Mouse (Mus musculus) kidney, embryonic 16.5 days (tissue): ENCODE results near the gene Stox2. TPM values are rescaled to one million over a fixed set of nuclear protein-coding genes. Genes with fewer than 3 reads are reported as not detected.

ENCODE experiments used
- ATAC-seq: fragments of 200-750 bp; cut with Nextera tagmentation; 2 replicates; pipeline ENCODE4 v1.8.0; 2017; ENCODE audit warnings: moderate TSS enrichment; ENCODE audit not compliant: low FRiP score, low TSS enrichment
- H3K27ac ChIP-seq: fragments of 300-500 bp; sonication (generic); 2 replicates; pipeline ENCODE4 v1.5.1; 2014; ENCODE audit warnings: low read length
- H3K27me3 ChIP-seq: fragments of 300-500 bp; sonication (generic); 2 replicates; pipeline ENCODE4 v1.6.1; 2014; ENCODE audit warnings: low read length, control low read depth, mixed read lengths; ENCODE audit not compliant: insufficient read depth
- H3K36me3 ChIP-seq: fragments of 300-500 bp; sonication (generic); 2 replicates; pipeline ENCODE4 v1.6.1; 2014; ENCODE audit warnings: low read length, control low read depth, mixed read lengths; ENCODE audit not compliant: insufficient read depth
- H3K4me1 ChIP-seq: fragments of 300-500 bp; sonication (generic); 2 replicates; pipeline ENCODE4 v1.6.1; 2014; ENCODE audit warnings: low read length, control low read depth, mixed read lengths; ENCODE audit not compliant: insufficient read depth
- H3K4me2 ChIP-seq: fragments of 300-500 bp; sonication (generic); replicated peaks from 2 replicates; pipeline ENCODE4 v1.6.1; 2014; ENCODE audit warnings: low read depth, low read length
- H3K4me3 ChIP-seq: fragments of 300-500 bp; sonication (generic); 2 replicates; pipeline ENCODE4 v1.5.1; 2014; ENCODE audit warnings: mild to moderate bottlenecking, low read length
- H3K9ac ChIP-seq: fragments of 300-500 bp; sonication (generic); replicated peaks from 2 replicates; pipeline ENCODE4 v1.6.1; 2014; ENCODE audit warnings: low read length
- H3K9me3 ChIP-seq: fragments of 300-500 bp; sonication (generic); 2 replicates; pipeline ENCODE4 v1.6.1; 2016; ENCODE audit warnings: low read length, control low read depth
- WGBS: fragments of 180-500 bp; shearing (Covaris S2); extraction: QIAGEN DNeasy Blood & Tissue Kit; methylation state at CpG from one replicate; pipeline ENCODE4 v1.1.7; 2014; 5-methylcytosine and 5-hydroxymethylcytosine counted together
- polyA plus RNA-seq: library from polyadenylated mRNA; unstranded; fragments of >200 nt; fragmentation: Nextera tagmentation; extraction: Ambion mirVana; gene quantifications from 2 replicates; pipeline ENCODE4 v1.2.1, GENCODE M21; 2015

Gene Stox2
- polyA plus RNA-seq, 1 experiment from 2014 or later, result 9.4 TPM

DNA sequence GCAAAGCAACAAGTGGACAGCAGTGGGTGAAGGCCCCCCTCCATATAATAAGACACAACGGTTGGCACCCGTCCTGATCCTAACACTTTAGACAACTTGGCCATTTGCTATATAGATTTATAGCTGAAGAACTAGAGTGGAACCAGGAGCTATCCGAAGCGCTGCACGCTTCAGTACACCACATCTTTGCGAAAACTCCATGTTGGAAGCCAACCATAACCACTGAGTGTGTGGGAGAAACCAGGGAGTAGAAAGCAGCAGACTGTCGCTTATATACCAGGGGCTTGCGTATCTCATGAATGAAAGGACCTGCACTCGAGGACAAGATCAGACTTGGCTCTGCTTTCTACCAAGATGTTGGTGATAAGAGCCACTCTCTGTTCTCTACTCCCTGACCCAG lies 234.0 kb downstream of the Stox2 start:
- H3K4me3 ChIP-seq, result no peak overlapping the region
- 43% methylated on average over 9 of the region's 9 CpGs for whole genome bisulfite sequencing
- no peaks in the 10 kb centered on the region; the same call in 1 of the 2 replicates for H3K4me1 ChIP-seq

DNA sequence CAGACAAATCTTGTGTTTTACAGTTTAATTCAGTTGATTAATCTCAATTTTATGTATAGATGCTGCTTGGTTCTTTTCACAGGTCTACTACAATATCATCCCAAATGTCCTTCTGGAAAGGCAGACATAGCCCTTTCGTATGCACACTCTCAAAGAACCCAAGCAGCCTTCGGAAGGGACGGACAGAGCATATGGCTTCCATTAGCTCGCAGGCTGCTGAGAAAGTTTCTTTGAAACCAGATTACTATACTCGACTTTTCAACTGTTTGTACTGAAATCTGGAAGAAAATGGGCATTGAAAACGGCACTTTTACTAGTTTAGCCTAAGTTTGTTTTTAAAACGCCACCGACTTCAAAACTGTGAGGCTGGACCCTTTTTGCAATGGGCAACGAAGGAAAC lies 234.9 kb downstream of the Stox2 start:
- H3K9me3 ChIP-seq, result no peaks in the 10 kb centered on the region
- ATAC-seq, result no peak
- no peak overlapping the region for H3K27ac ChIP-seq
- no peak overlapping the region for H3K9ac ChIP-seq
- no peak overlapping the region for H3K4me2 ChIP-seq
- no peak overlapping the region for H3K4me3 ChIP-seq
- H3K36me3 ChIP-seq, result no peaks in the 10 kb centered on the region
- WGBS, result 45% methylated on average over 9 of the region's 9 CpGs
- H3K4me1 ChIP-seq, result no peaks in the 10 kb centered on the region; the same call in 1 of the 2 replicates
- no peaks in the 10 kb centered on the region for H3K27me3 ChIP-seq

More for the DNA sequence above, 234.0 kb downstream of the Stox2 start:
- Histone ChIP-seq H3K27ac (no peak overlapping the region), H3K9ac (no peak overlapping the region), H3K4me2 (no peak overlapping the region), H3K27me3 (no peaks in the 10 kb centered on the region), H3K9me3 (no peaks in the 10 kb centered on the region), H3K36me3 (no peaks in the 10 kb centered on the region)
- peak; percentile 83; the same call in 1 of the 2 replicates for ATAC-seq

DNA sequence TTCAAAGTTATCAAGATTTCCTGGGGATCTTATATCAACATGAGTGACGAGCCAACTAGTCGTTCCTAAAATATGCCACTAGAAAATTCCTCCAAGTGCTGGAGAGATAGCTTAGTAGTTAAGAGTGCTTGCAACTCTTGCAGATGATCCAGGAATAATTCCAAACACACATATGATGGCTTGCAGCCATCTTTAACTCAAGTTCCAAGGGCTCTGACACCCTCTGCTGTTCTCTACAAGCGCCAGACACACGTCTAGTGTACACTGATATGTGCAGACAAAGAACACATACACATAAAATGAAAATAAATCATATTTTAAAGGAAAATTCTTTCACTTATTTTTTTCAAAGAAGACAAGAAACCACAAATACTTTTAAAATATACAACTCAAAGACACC lies 237.9 kb downstream of the Stox2 start:
- Histone ChIP-seq H3K4me1 (no peaks in the 10 kb centered on the region; the same call in 1 of the 2 replicates), H3K4me3 (no peak overlapping the region), H3K27me3 (no peaks in the 10 kb centered on the region), H3K9me3 (no peaks in the 10 kb centered on the region), H3K9ac (no peak overlapping the region), H3K27ac (no peak overlapping the region), H3K36me3 (no peaks in the 10 kb centered on the region), H3K4me2 (no peak overlapping the region)
- no peak for ATAC-seq
- 76% methylated on average over 4 of the region's 4 CpGs for WGBS

DNA sequence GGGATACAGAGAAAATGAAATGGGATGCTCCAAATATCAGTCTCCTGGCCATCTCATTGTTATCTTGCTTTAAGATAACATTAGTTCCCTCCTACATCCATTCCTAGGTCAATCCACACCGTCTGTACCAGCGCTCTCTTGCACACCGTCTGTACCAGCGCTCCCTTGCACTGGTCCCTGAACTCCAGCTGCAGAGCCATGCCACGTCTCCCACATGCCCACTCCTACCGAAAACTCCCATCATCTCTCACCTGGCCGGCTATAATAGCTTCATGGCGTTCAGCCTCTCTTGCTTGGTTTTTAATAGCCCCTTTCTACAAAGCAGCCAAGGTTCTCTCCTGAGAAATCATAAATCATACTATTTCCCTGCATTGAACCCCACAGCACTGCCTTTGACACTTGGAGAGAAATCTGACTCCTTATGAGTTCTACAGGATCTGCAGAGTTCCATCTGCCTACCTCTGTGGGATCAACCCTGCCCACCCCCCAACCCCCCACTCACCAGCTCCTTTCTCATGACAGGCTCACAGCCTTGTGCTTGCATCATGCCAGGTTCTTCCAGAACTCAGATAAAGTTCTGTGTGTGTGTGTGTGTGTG lies 239.4 kb downstream of the Stox2 start:
- H3K27me3 ChIP-seq, result no peaks in the 10 kb centered on the region
- no peaks in the 10 kb centered on the region for H3K36me3 ChIP-seq
- no peak for ATAC-seq
- no peaks in the 10 kb centered on the region for H3K9me3 ChIP-seq
- H3K4me1 ChIP-seq, result no peaks in the 10 kb centered on the region; the same call in 1 of the 2 replicates
- H3K4me3 ChIP-seq, result no peak overlapping the region
- no peak overlapping the region for H3K9ac ChIP-seq
- no peak overlapping the region for H3K27ac ChIP-seq
- WGBS, result 42% methylated on average over 8 of the region's 8 CpGs
- H3K4me2 ChIP-seq, result no peak overlapping the region

DNA sequence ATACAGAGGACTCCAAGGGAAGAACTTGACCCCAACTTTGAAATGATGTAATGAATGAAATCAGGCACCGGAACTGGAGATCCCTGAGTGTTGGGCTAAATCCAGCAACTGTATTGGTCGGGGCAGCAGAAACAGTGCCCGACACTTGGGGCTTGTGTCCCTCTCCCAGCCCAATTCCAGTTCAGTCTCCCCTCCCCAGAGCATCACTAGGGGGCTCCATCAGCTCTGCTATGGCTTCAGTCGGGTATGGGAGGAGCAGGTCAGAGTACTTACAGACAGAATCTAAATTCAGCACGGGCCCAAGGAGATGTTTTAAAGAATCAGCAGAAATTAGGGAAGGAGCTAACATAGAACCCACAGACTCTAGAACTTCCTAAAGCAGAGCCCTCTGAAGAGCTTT lies 240.7 kb downstream of the Stox2 start:
- H3K9ac ChIP-seq, result no peak overlapping the region
- no peak overlapping the region for H3K4me3 ChIP-seq
- 86% methylated on average over 5 of the region's 5 CpGs for WGBS
- no peaks in the 10 kb centered on the region for H3K9me3 ChIP-seq
- peaks cover 5% of the 10 kb centered on the region; the same call in 1 of the 2 replicates for H3K36me3 ChIP-seq
- H3K4me2 ChIP-seq, result no peak overlapping the region
- no peak for ATAC-seq
- H3K4me1 ChIP-seq, result no peaks in the 10 kb centered on the region
- no peaks in the 10 kb centered on the region for H3K27me3 ChIP-seq
- H3K27ac ChIP-seq, result no peak overlapping the region

DNA sequence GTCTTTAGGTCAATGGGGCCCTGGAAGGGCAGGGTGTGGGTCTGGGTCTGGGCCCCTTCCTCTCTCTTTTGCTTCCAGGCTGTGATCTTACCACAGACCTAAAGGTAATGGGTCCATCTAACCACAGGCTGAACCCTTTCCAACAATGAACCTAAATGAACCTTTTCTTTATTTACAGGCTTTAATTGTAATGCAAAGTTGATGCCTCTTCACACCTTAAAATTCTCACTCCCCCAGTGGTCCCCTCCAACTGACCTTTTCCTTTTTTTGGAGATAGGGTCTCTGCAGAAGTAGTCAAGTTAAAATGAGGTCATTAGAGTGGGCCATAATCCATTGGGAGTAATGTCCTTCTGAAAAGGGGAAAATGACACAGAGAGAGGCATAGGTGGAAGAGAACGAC lies 249.8 kb downstream of the Stox2 start:
- H3K4me1 ChIP-seq, result no peaks in the 10 kb centered on the region
- 80% methylated on average over 1 of the region's 1 CpGs for WGBS
- H3K9ac ChIP-seq, result no peak overlapping the region
- no peaks in the 10 kb centered on the region for H3K27me3 ChIP-seq
- no peak overlapping the region for H3K4me3 ChIP-seq
- peaks cover 37% of the 10 kb centered on the region for H3K36me3 ChIP-seq
- no peak for ATAC-seq
- no peak overlapping the region for H3K4me2 ChIP-seq
- peaks cover 11% of the 10 kb centered on the region; the same call in 1 of the 2 replicates for H3K9me3 ChIP-seq
- no peak overlapping the region for H3K27ac ChIP-seq

DNA sequence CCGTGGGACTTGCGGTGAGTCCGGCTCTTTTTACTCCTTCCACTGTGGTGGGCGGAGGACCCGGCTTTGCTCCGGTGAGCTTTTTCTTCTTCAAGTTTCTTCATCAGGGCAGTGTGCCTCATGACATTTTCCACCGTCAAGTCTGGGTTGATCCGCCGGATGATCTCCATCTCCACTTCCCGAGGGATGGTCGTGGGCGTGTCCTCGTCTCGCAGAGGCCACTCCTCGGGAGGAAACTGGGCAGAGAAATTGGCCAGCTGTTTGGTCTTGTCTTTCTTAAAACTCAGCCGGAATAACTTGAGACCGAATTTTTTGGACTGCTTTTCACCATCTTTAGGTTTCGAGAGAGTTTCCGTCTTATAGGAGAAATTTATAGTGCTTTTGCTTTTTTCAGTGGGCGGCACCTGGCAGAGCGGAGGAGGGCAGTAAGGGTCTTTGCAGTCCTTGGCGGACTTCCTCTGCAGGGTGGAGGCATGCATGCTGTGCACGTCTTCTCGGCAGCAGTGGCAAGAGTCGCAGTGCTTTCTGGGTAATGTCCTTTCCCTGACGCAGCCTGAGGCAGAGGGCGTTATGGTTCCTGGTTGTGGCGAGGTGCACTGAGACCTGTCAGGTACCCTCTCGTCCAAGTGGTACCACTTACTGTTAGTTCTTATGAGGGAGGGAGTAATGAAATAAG lies 252.7 kb downstream of the Stox2 start:
- Histone ChIP-seq H3K4me1 (no peaks in the 10 kb centered on the region), H3K9me3 (peaks cover 11% of the 10 kb centered on the region; the same call in 1 of the 2 replicates), H3K36me3 (peaks cover 32% of the 10 kb centered on the region), H3K9ac (no peak overlapping the region), H3K4me2 (no peak overlapping the region), H3K4me3 (no peak overlapping the region), H3K27me3 (no peaks in the 10 kb centered on the region), H3K27ac (no peak overlapping the region)
- ATAC-seq, result no peak
- WGBS, result 94% methylated on average over 29 of the region's 29 CpGs

DNA sequence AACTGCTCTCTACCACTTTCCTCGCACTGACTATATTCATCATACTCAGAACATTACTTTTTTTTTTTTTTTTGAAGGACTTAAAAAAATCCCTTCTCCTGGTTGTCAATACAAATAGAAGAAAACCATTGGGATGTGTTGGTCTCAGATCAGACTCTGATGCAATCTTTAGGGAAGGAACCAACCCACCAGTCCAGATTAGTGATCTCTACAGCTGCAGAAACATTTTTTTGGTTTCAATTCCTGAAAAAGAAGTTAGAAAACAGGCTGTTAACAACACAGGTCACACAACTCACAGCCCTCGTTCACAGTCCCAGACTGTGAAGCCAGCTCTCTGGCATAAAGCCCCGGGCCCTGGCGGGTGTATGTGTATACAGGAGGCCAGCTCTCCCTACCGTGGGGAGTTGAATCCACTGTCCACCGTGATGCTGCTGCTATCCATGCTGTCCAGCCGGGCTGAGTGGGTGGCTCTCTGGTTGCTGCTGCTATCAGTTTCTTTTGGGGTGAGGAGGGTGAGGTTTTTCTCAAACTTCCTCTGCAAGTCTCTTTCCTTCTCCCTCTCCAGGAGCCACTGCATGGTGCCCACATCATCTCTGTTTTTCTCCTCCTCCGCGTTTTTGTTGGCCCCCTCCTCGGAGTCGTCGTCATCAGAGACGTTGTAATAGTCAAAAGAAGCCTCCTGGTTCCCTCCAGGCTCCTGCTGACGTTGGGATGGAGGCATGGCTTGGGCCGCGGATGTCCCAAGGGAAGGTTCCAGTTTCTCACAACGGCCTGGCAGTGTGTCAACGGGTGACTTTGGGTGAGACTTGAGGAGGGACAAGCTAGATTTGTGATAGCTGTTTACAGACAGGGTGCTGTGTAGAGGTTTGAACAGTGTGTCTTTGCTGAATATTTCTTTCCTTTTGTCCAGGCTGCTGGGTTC lies 254.5 kb downstream of the Stox2 start:
- 95% methylated on average over 18 of the region's 18 CpGs for WGBS
- H3K4me1 ChIP-seq, result no peaks in the 10 kb centered on the region
- H3K27me3 ChIP-seq, result no peaks in the 10 kb centered on the region
- H3K9ac ChIP-seq, result no peak overlapping the region
- peaks cover 38% of the 10 kb centered on the region for H3K36me3 ChIP-seq
- no peak for ATAC-seq
- H3K9me3 ChIP-seq, result peaks cover 11% of the 10 kb centered on the region; the same call in 1 of the 2 replicates
- H3K4me3 ChIP-seq, result no peak overlapping the region
- no peak overlapping the region for H3K27ac ChIP-seq
- H3K4me2 ChIP-seq, result no peak overlapping the region

DNA sequence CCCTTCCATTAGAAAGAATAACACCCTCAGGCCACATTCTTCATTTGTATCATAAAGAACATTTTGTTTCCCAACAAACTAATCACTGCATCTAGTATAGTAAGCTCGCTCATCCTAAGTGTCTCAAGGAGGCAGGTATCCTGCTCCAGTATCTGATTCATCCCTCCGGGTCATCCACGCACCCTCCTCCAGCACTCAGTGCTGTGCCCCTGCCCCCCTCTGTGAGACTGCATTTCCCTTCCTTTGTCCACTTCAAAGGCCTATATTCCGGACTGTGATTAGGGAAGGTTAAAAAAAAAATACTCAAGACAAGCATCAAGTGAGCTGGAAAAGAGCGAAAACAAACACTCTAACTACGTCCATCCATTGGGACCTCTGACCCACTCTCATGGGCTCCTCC lies 260.8 kb downstream of the Stox2 start:
- no peak overlapping the region for H3K4me3 ChIP-seq
- peaks cover 8% of the 10 kb centered on the region for H3K9me3 ChIP-seq
- H3K27ac ChIP-seq, result peak overlapping the region; percentile 25
- H3K36me3 ChIP-seq, result peaks cover 19% of the 10 kb centered on the region
- H3K4me1 ChIP-seq, result no peaks in the 10 kb centered on the region; the same call in 1 of the 2 replicates
- no peaks in the 10 kb centered on the region for H3K27me3 ChIP-seq
- peak; percentile 31; the same call in 1 of the 2 replicates for ATAC-seq
- 30% methylated on average over 6 of the region's 6 CpGs for WGBS
- no peak overlapping the region for H3K9ac ChIP-seq
- no peak overlapping the region for H3K4me2 ChIP-seq
